Mouse (Mus musculus) kidney, postnatal 0 days (tissue): ENCODE results near the gene Cabs1. TPM values are rescaled to one million over a fixed set of nuclear protein-coding genes. Genes with fewer than 3 reads are reported as not detected.
A peak's percentile ranks its signal among the peaks of the same experiment; 100 is the strongest.

Experiments
- ATAC-seq: fragments of 200-750 bp; cut with Nextera tagmentation; replicated peaks from 2 replicates; pipeline ENCODE4 v1.8.0; 2017; ENCODE audit warnings: low read depth, moderate number of reproducible peaks, moderate TSS enrichment, moderate library complexity; ENCODE audit not compliant: low FRiP score
- DNase-seq: peaks from one replicate; pipeline ENCODE4 v3.0.0-alpha.2; 2016; ENCODE audit warnings: low spot score
- H3K27ac ChIP-seq: fragments of 300-500 bp; sonication (generic); 2 replicates; pipeline ENCODE4 v1.5.1; 2014; ENCODE audit warnings: mild to moderate bottlenecking
- H3K27me3 ChIP-seq: fragments of 300-500 bp; sonication (generic); 2 replicates; pipeline ENCODE4 v1.6.1; 2014; ENCODE audit warnings: low read length, mixed read lengths; ENCODE audit not compliant: insufficient read depth
- H3K36me3 ChIP-seq: fragments of 300-500 bp; sonication (generic); 2 replicates; pipeline ENCODE4 v1.6.1; 2014; ENCODE audit warnings: low read length, mixed read lengths; ENCODE audit not compliant: insufficient read depth
- H3K4me1 ChIP-seq: fragments of 300-500 bp; sonication (generic); replicated peaks from 2 replicates; pipeline ENCODE4 v1.6.1; 2014; ENCODE audit warnings: antibody characterized with exemption, low read length, mixed read lengths; ENCODE audit not compliant: insufficient read depth
- H3K4me2 ChIP-seq: fragments of 300-500 bp; sonication (generic); 2 replicates; pipeline ENCODE4 v1.6.1; 2014; ENCODE audit warnings: mild to moderate bottlenecking, low read length, moderate library complexity, mixed read lengths
- H3K4me3 ChIP-seq: fragments of 300-500 bp; sonication (generic); replicated peaks from 2 replicates; pipeline ENCODE4 v1.5.1; 2014; ENCODE audit warnings: low read depth, low read length
- H3K9ac ChIP-seq: fragments of 300-500 bp; sonication (generic); 2 replicates; pipeline ENCODE4 v1.6.1; 2014; ENCODE audit warnings: low read depth, low read length
- H3K9me3 ChIP-seq: fragments of 300-500 bp; sonication (generic); replicated peaks from 2 replicates; pipeline ENCODE4 v1.6.1; 2016; ENCODE audit warnings: low read length, inconsistent platforms, mixed read lengths
- CTCF ChIP-seq: IDR thresholded peaks from 2 replicates; pipeline ENCODE4 v1.5.1; 2016; ENCODE audit warnings: antibody characterized with exemption, low read depth, mild to moderate bottlenecking, moderate library complexity
- WGBS: fragments of 180-500 bp; shearing (Covaris S2); extraction: QIAGEN DNeasy Blood & Tissue Kit; methylation state at CpG from one replicate; pipeline ENCODE4 v1.1.7; 2014; 5-methylcytosine and 5-hydroxymethylcytosine counted together
- polyA plus RNA-seq: library from polyadenylated mRNA; unstranded; fragments of >200 nt; fragmentation: Nextera tagmentation; extraction: Ambion mirVana; gene quantifications from 2 replicates; pipeline ENCODE4 v1.2.1, GENCODE M21; 2015

The Cabs1 gene
- polyA plus RNA-seq, 1 experiment from 2014 or later, result not detected

- no peak overlapping the region for H3K27ac ChIP-seq
- no peaks in the 10 kb centered on the region for H3K4me1 ChIP-seq
- H3K36me3 ChIP-seq, result no peaks in the 10 kb centered on the region
- peak; percentile 29; the same call in 1 of the 2 replicates for ATAC-seq
- H3K9ac ChIP-seq, result no peak overlapping the region
- no peak overlapping the region for H3K4me3 ChIP-seq
- TF ChIP-seq CTCF, result no peak
- H3K27me3 ChIP-seq, result no peaks in the 10 kb centered on the region
- H3K4me2 ChIP-seq, result no peak overlapping the region
- 60% methylated on average over 3 of the region's 3 CpGs for WGBS
- H3K9me3 ChIP-seq, result no peaks in the 10 kb centered on the region
- peak; percentile 2 for DNase-seq
Measured at GRCm38 (mm10) chr5:87982468-87983214, 3.4 kb downstream of the Cabs1 start.

GRCm38 (mm10) chr5:88002249-88002648 lies 23.0 kb downstream of the Cabs1 start, which contains the start of gene Smr3a:
TSS of gene Smr3a (plus strand) at chr5:88002549.
- no peaks in the 10 kb centered on the region for H3K4me1 ChIP-seq
- 86% methylated on average over 3 of the region's 3 CpGs for WGBS
- H3K27me3 ChIP-seq, result no peaks in the 10 kb centered on the region
- no peak for TF ChIP-seq CTCF
- H3K4me3 ChIP-seq, result no peak within 1 kb of the TSS
- no peaks in the 10 kb centered on the region for H3K9me3 ChIP-seq
- H3K9ac ChIP-seq, result no peak within 1 kb of the TSS
- H3K36me3 ChIP-seq, result no peaks in the 10 kb centered on the region
- H3K27ac ChIP-seq, result no peak within 1 kb of the TSS
- DNase-seq, result no peak
- no peak for ATAC-seq
- no peak within 1 kb of the TSS for H3K4me2 ChIP-seq

- DNase-seq, result no peak
- no peak overlapping the region for H3K4me2 ChIP-seq
- no peaks in the 10 kb centered on the region for H3K27me3 ChIP-seq
- no peak overlapping the region for H3K9ac ChIP-seq
- no peaks in the 10 kb centered on the region for H3K4me1 ChIP-seq
- no peak for ATAC-seq
- H3K4me3 ChIP-seq, result no peak overlapping the region
- no peak overlapping the region for H3K27ac ChIP-seq
- no peaks in the 10 kb centered on the region for H3K36me3 ChIP-seq
- TF ChIP-seq CTCF, result no peak
- H3K9me3 ChIP-seq, result no peaks in the 10 kb centered on the region
Measured at GRCm38 (mm10) chr5:88005241-88005640, 26.0 kb downstream of the Cabs1 start.

Other genes with a start within 250 kb of the Cabs1 start
- not detected in 2 replicates for gene Csn1s2a, start 204.9 kb upstream of the Cabs1 start, polyA plus RNA-seq
- not detected in 2 replicates for gene Csn1s2b, start 171.4 kb upstream of the Cabs1 start, polyA plus RNA-seq
- not detected in 2 replicates for gene Prr27, start 153.8 kb upstream of the Cabs1 start, polyA plus RNA-seq
- 0.13 TPM in 1 of 2 replicates, not detected in the other for gene Odam, start 94.4 kb upstream of the Cabs1 start, polyA plus RNA-seq
- gene Csn3, start 53.9 kb upstream of the Cabs1 start, polyA plus RNA-seq, result 0.18 TPM in 1 of 2 replicates, not detected in the other
- gene 2310003L06Rik, start 10.0 kb upstream of the Cabs1 start, polyA plus RNA-seq, result not detected in 2 replicates
- gene Gm28434, start 9.9 kb upstream of the Cabs1 start, polyA plus RNA-seq, result not detected in 2 replicates
- not detected in 2 replicates for gene Smr3a, start 23.1 kb downstream of the Cabs1 start, polyA plus RNA-seq
- gene Smr2, start 107.1 kb downstream of the Cabs1 start, polyA plus RNA-seq, result not detected in 2 replicates
- gene Gm11116, start 132.1 kb downstream of the Cabs1 start, polyA plus RNA-seq, result not detected in 2 replicates
- gene Gm11115, start 174.7 kb downstream of the Cabs1 start, polyA plus RNA-seq, result not detected in 2 replicates